8 mouse cellular contexts compared by ENCODE assay signal in genomic region chr10:91270955-91271741, GRCm38 (mm10).
DNase-seq lines count a peak whose midpoint lies in the region; ATAC-seq lines count a peak whose summit lies in the region.

No protein-coding gene starts in this region.

- no peaks in the 10 kb centered on the region for H3K36me3 ChIP-seq in intestine, embryonic 16.5 days (ENCODE audit: control insufficient read depth, insufficient read depth, low read length)
- H3K36me3 ChIP-seq in midbrain, embryonic 10.5 days, result no peaks in the 10 kb centered on the region

- H3K4me1 ChIP-seq in intestine, embryonic 16.5 days (ENCODE audit: control insufficient read depth, insufficient read depth, low read length), result peaks cover 4% of the 10 kb centered on the region; the same call in 1 of the 2 replicates
- peaks cover 17% of the 10 kb centered on the region for H3K4me1 ChIP-seq in midbrain, embryonic 10.5 days

- 18% methylated on average over 14 of the region's 14 CpGs for WGBS in intestine, embryonic 16.5 days
- WGBS in midbrain, embryonic 10.5 days, result 18% methylated on average over 14 of the region's 14 CpGs

- peak; percentile 74 for DNase-seq in adrenal gland, adult 8-10 months
- DNase-seq in embryo, embryonic 9.5 days (ENCODE audit: extremely low spot score), result peak; percentile 92
- peak; percentile 66 to 82 for DNase-seq in gastrocnemius, postnatal 4 days (ENCODE audit: low spot score in 2 of 2)
- DNase-seq in left cerebral cortex, postnatal 25 days (ENCODE audit: low spot score in 2 of 2), result peak; percentile 84
- DNase-seq in midbrain, embryonic 10.5 days (ENCODE audit: low spot score), result peak; percentile 85
- DNase-seq in right cerebral cortex, postnatal 36 days (ENCODE audit: low spot score in 2 of 2), result peak; percentile 57 to 62
- peak; percentile 74 to 86 for DNase-seq in urinary bladder, postnatal 4 days (ENCODE audit: low spot score in 2 of 2)

- no peaks in the 10 kb centered on the region for H3K9me3 ChIP-seq in intestine, embryonic 16.5 days (ENCODE audit: control insufficient read depth, low read length)
- no peaks in the 10 kb centered on the region for H3K9me3 ChIP-seq in midbrain, embryonic 10.5 days (replicated peaks)

- intact Hi-C loops in left cerebral cortex, postnatal 25 days (cut with DNase I), result loop anchor here (1.0 kb wide), 1 partner anchor 1743 kb away; no protein-coding TSS in a partner anchor

- H3K4me2 ChIP-seq in intestine, embryonic 16.5 days (ENCODE audit: low read depth, low read length), result 0 out of 2 replicates have a peak overlapping the region, but pooled peaks have one; percentile 17

- H3K27ac ChIP-seq in intestine, embryonic 16.5 days (ENCODE audit: low read length), result no peak overlapping the region
- H3K27ac ChIP-seq in midbrain, embryonic 10.5 days (replicated peaks), result peak overlapping the region; percentile 73

- peak; percentile 56 for ATAC-seq in intestine, embryonic 16.5 days

- no peak overlapping the region for H3K9ac ChIP-seq in intestine, embryonic 16.5 days (ENCODE audit: low read depth, low read length)

- no peaks in the 10 kb centered on the region for H3K27me3 ChIP-seq in intestine, embryonic 16.5 days (replicated peaks; ENCODE audit: control insufficient read depth, insufficient read depth, low read length)
- H3K27me3 ChIP-seq in midbrain, embryonic 10.5 days (ENCODE audit: low read depth, poor library complexity, severe bottlenecking), result no peaks in the 10 kb centered on the region

- H3K4me3 ChIP-seq in intestine, embryonic 16.5 days (ENCODE audit: low read length), result no peak overlapping the region
- H3K4me3 ChIP-seq in midbrain, embryonic 10.5 days, result peak overlapping the region; percentile 1; the same call in 1 of the 2 replicates
